9 mouse cellular contexts compared by ENCODE assay signal in genomic region chr10:76067674-76068613, GRCm38 (mm10). TPM values are rescaled to one million over a fixed set of nuclear protein-coding genes. Genes with fewer than 3 reads are reported as not detected.
A peak's percentile ranks its signal among the peaks of the same experiment; 100 is the strongest.
DNase-seq lines count a peak whose midpoint lies in the region; ATAC-seq and TF ChIP-seq lines count a peak whose summit lies in the region.
"Had no signal": no experiment of that assay in that cellular context is flagged by ENCODE, and none has a peak within 500 bp of the region (broad histone marks: within the 10 kb centered on the region; RNA-seq: fewer than 3 reads in every experiment).

No protein-coding gene starts in this region.

- no peak for ATAC-seq in midbrain, postnatal 0 days (ENCODE audit: low FRiP score)

- no peaks in the 10 kb centered on the region for H3K4me1 ChIP-seq in midbrain, postnatal 0 days (ENCODE audit: insufficient read depth, low read length)
- peaks cover 9% of the 10 kb centered on the region for H3K4me1 ChIP-seq in midbrain, embryonic 10.5 days

- peak; percentile 12 for DNase-seq in midbrain, postnatal 0 days (ENCODE audit: low spot score)
- no peak for DNase-seq in midbrain, embryonic 10.5 days (ENCODE audit: low spot score)
- DNase-seq in embryo, embryonic 10.5 days (ENCODE audit: low spot score) = peak; percentile 45
- peak; percentile 29 for DNase-seq in large intestine, adult 2 months (ENCODE audit: low read depth, low spot score)
- no peak for DNase-seq in right cerebral cortex, postnatal 4 days
- no peak for DNase-seq in gastrocnemius, adult 2 months
- no peak for DNase-seq in left cerebral cortex, postnatal 14 days (ENCODE audit: low spot score in 2 of 2)

- H3K27me3 ChIP-seq in midbrain, postnatal 0 days (ENCODE audit: insufficient read depth, low read length) = no peaks in the 10 kb centered on the region
- H3K27me3 ChIP-seq in midbrain, embryonic 10.5 days (ENCODE audit: low read depth, poor library complexity, severe bottlenecking) = no peaks in the 10 kb centered on the region

- TF ChIP-seq CTCF in midbrain, postnatal 0 days (IDR thresholded peaks at IDR 0.05) = no peak
- TF ChIP-seq CTCF in gastrocnemius, adult 2 months (IDR thresholded peaks at IDR 0.05) = no peak

- intact Hi-C loops in gastrocnemius, adult 2 months (cut with DNase I) = no loop called here
- intact Hi-C loops in left cerebral cortex, postnatal 14 days (cut with DNase I) = no loop called here

- H3K4me2 ChIP-seq in midbrain, postnatal 0 days (ENCODE audit: low read depth, low read length, poor library complexity, severe bottlenecking) = no peak overlapping the region

- H3K9ac ChIP-seq in midbrain, postnatal 0 days (replicated peaks; ENCODE audit: low read length, poor library complexity, severe bottlenecking) = no peak overlapping the region

- no peaks in the 10 kb centered on the region for H3K9me3 ChIP-seq in midbrain, postnatal 0 days (ENCODE audit: low read length)
- no peaks in the 10 kb centered on the region for H3K9me3 ChIP-seq in midbrain, embryonic 10.5 days (replicated peaks)

- no peak overlapping the region for H3K27ac ChIP-seq in midbrain, postnatal 0 days (ENCODE audit: low read depth, low read length)
- H3K27ac ChIP-seq in midbrain, embryonic 10.5 days (replicated peaks) = no peak overlapping the region
- no peak overlapping the region for H3K27ac ChIP-seq in gastrocnemius, adult 2 months

- WGBS in midbrain, postnatal 0 days = 32% methylated on average over 12 of the region's 12 CpGs
- 41% methylated on average over 12 of the region's 12 CpGs for WGBS in midbrain, embryonic 10.5 days
- 13% methylated on average over 12 of the region's 12 CpGs for WGBS in large intestine, adult 2 months

- no peaks in the 10 kb centered on the region for H3K36me3 ChIP-seq in midbrain, postnatal 0 days (ENCODE audit: insufficient read depth, low read length)
- H3K36me3 ChIP-seq in midbrain, embryonic 10.5 days = no peaks in the 10 kb centered on the region

- H3K4me3 ChIP-seq in midbrain, postnatal 0 days (ENCODE audit: low read depth, low read length) = no peak overlapping the region
- H3K4me3 ChIP-seq in midbrain, embryonic 10.5 days = no peak overlapping the region
- no peak overlapping the region for H3K4me3 ChIP-seq in gastrocnemius, adult 2 months
- H3K4me3 ChIP-seq: megakaryocyte, embryonic 14.5 days had no signal

RNA-seq across cellular contexts. Expression of gene Zfp280b, which starts 35.5 kb away (rescaled TPM):
- total RNA-seq in midbrain, postnatal 0 days (2014; rRNA removed) = 9.1 and 9.8 TPM in 2 replicates
- polyA plus RNA-seq in midbrain, postnatal 0 days (2015; fragmentation: Nextera tagmentation; extraction: Ambion mirVana) = 8.8 and 12.5 TPM in 2 replicates
- 36.8 and 39.0 TPM in 2 replicates for polyA plus RNA-seq in midbrain, embryonic 10.5 days (2016; fragmentation: Nextera tagmentation; extraction: Ambion mirVana)
- 6.5 and 9.4 TPM in 2 replicates for polyA plus RNA-seq in large intestine, adult 2 months (2012; rRNA removed)
- 10 to 100 TPM in 1 of 2 experiments, 1 to 10 TPM in 1; 9.5 to 10.3 TPM for total RNA-seq in gastrocnemius, adult 2 months (2021)
- total RNA-seq in left cerebral cortex, postnatal 14 days (2021) = 10 to 100 TPM; 12.2 to 12.3 TPM

RNA-seq across cellular contexts. Expression of gene Slc5a4b, which starts 42.8 kb away (rescaled TPM):
- total RNA-seq in midbrain, postnatal 0 days (2014; rRNA removed) = not detected in 2 replicates
- 0.06 and 0.09 TPM in 2 replicates for polyA plus RNA-seq in midbrain, postnatal 0 days (2015; fragmentation: Nextera tagmentation; extraction: Ambion mirVana)
- polyA plus RNA-seq in midbrain, embryonic 10.5 days (2016; fragmentation: Nextera tagmentation; extraction: Ambion mirVana) = not detected in 2 replicates
- polyA plus RNA-seq in large intestine, adult 2 months (2012; rRNA removed) = 2.2 and 33.6 TPM in 2 replicates
- not detected for total RNA-seq in gastrocnemius, adult 2 months (2021)
- total RNA-seq in left cerebral cortex, postnatal 14 days (2021) = not detected
- total RNA-seq: hematopoietic stem cell, adult 5-6 weeks had no signal

Comparison
In these comparisons a context has a peak if more than half of its experiments do, and no peak if none do; other contexts are left out.
1. DNase-seq: peak in midbrain, postnatal 0 days (single experiment), embryo, embryonic 10.5 days (single experiment) and large intestine, adult 2 months (single experiment); none in midbrain, embryonic 10.5 days (single experiment), right cerebral cortex, postnatal 4 days (single experiment), gastrocnemius, adult 2 months (single experiment) and left cerebral cortex, postnatal 14 days (0 of 2).